Mouse (Mus musculus) kidney, embryonic 14.5 days (tissue): ENCODE measurements around the gene Pdha2. TPM values are rescaled to one million over a fixed set of nuclear protein-coding genes. Genes with fewer than 3 reads are reported as not detected.

Experiments used
- ATAC-seq: fragments of 200-750 bp; cut with Nextera tagmentation; 2 replicates; pipeline ENCODE4 v1.8.0; 2017; ENCODE audit warnings: moderate number of reproducible peaks, mild to moderate bottlenecking, moderate TSS enrichment, moderate library complexity; ENCODE audit not compliant: low FRiP score, low TSS enrichment
- H3K27ac ChIP-seq: fragments of 300-500 bp; sonication (generic); 2 replicates; pipeline ENCODE4 v1.5.1; 2014; ENCODE audit warnings: low read depth, mild to moderate bottlenecking, low read length, moderate library complexity, mixed read lengths
- H3K27me3 ChIP-seq: fragments of 300-500 bp; sonication (generic); 2 replicates; pipeline ENCODE4 v1.6.1; 2014; ENCODE audit warnings: mild to moderate bottlenecking, low read length; ENCODE audit not compliant: control insufficient read depth, insufficient read depth
- H3K36me3 ChIP-seq: fragments of 300-500 bp; sonication (generic); 2 replicates; pipeline ENCODE4 v1.6.1; 2014; ENCODE audit warnings: low read length, mixed read lengths; ENCODE audit not compliant: control insufficient read depth, insufficient read depth
- H3K4me1 ChIP-seq: fragments of 300-500 bp; sonication (generic); 2 replicates; pipeline ENCODE4 v1.6.1; 2014; ENCODE audit warnings: low read length, mixed read lengths; ENCODE audit not compliant: control insufficient read depth, insufficient read depth
- H3K4me2 ChIP-seq: fragments of 300-500 bp; sonication (generic); replicated peaks from 2 replicates; pipeline ENCODE4 v1.6.1; 2014; ENCODE audit warnings: low read depth, mild to moderate bottlenecking, low read length
- H3K4me3 ChIP-seq: fragments of 300-500 bp; sonication (generic); 2 replicates; pipeline ENCODE4 v1.5.1; 2014; ENCODE audit warnings: mild to moderate bottlenecking, low read length
- H3K9ac ChIP-seq: fragments of 300-500 bp; sonication (generic); 2 replicates; pipeline ENCODE4 v1.6.1; 2014; ENCODE audit warnings: low read depth, mild to moderate bottlenecking, low read length, moderate library complexity
- H3K9me3 ChIP-seq: fragments of 300-500 bp; sonication (generic); 2 replicates; pipeline ENCODE4 v1.6.1; 2016; ENCODE audit warnings: low read length; ENCODE audit not compliant: control insufficient read depth
- WGBS: fragments of 180-500 bp; shearing (Covaris S2); extraction: QIAGEN DNeasy Blood & Tissue Kit; methylation state at CpG from one replicate; pipeline ENCODE4 v1.1.7; 2014; 5-methylcytosine and 5-hydroxymethylcytosine counted together
- polyA plus RNA-seq: library from polyadenylated mRNA; unstranded; fragments of >200 nt; fragmentation: Nextera tagmentation; extraction: Ambion mirVana; gene quantifications from 2 replicates; pipeline ENCODE4 v1.2.1, GENCODE M21; 2014

Pdha2 gene
- not detected in 2 replicates for polyA plus RNA-seq

DNA sequence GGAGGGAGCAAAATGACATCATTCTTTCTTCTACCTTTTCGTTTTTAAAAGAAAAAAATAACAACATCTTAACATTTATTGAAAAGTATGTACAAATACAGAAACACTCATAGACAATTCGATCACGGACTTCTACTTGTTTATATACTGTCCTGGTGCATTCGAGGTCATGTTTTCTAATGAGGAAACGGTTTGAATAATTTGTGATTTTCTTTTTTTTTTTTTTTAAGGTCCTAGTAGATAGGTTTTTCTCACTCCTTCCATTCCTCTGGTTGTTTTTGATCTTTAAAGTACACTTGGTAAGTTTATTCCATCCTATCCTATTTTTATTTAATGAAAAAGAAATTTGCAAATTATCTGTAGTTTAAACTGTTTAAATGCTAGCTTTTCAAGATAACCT is at the start of gene Pdha2:
Pdha2 (minus strand) TSS at position 101 of the 400 bp plus-strand sequence.
- no peak within 1 kb of the TSS for H3K4me3 ChIP-seq
- H3K36me3 ChIP-seq: no peaks in the 10 kb centered on the region
- ATAC-seq: no peak
- peaks cover 5% of the 10 kb centered on the region; the same call in 1 of the 2 replicates for H3K9me3 ChIP-seq
- no peak within 1 kb of the TSS for H3K27ac ChIP-seq
- no peak within 1 kb of the TSS for H3K9ac ChIP-seq
- H3K4me1 ChIP-seq: no peaks in the 10 kb centered on the region
- WGBS: 91% methylated on average over 5 of the region's 5 CpGs
- H3K4me2 ChIP-seq: no peak within 1 kb of the TSS
- no peaks in the 10 kb centered on the region for H3K27me3 ChIP-seq

- WGBS: 94% methylated on average over 1 of the region's 1 CpGs
- Histone ChIP-seq H3K27ac (no peak overlapping the region), H3K36me3 (no peaks in the 10 kb centered on the region), H3K4me3 (no peak overlapping the region), H3K4me1 (no peaks in the 10 kb centered on the region), H3K9ac (no peak overlapping the region), H3K9me3 (no peaks in the 10 kb centered on the region), H3K27me3 (no peaks in the 10 kb centered on the region), H3K4me2 (no peak overlapping the region)
- ATAC-seq: no peak
These were observed 48.4 kb upstream of the Pdha2 start for GRCm38 (mm10) chr3:141260518-141260917.

DNA sequence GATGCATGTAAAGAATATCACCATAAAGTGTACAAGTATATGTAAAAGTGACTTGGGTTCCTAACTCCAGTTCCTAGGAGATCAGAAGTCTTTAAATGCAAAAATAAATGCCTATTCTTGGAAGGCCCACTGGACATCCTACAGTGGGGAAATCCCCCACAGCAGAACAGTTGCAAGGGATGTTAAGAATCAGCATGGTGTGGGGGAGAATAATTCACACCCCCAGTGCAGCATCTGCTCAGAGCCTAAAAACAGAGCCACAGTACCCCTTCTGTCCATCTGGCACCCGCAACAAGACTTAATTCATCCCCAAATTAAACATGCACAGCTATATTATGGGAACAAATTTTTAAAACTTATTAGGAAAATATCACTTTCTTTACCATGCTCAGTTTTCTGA is 39.3 kb upstream of the Pdha2 start:
- H3K36me3 ChIP-seq: no peaks in the 10 kb centered on the region
- 97% methylated on average over 1 of the region's 1 CpGs for WGBS
- H3K4me3 ChIP-seq: no peak overlapping the region
- no peaks in the 10 kb centered on the region for H3K27me3 ChIP-seq
- H3K4me1 ChIP-seq: no peaks in the 10 kb centered on the region
- ATAC-seq: no peak
- H3K9ac ChIP-seq: no peak overlapping the region
- no peaks in the 10 kb centered on the region for H3K9me3 ChIP-seq
- H3K27ac ChIP-seq: no peak overlapping the region
- no peak overlapping the region for H3K4me2 ChIP-seq

DNA sequence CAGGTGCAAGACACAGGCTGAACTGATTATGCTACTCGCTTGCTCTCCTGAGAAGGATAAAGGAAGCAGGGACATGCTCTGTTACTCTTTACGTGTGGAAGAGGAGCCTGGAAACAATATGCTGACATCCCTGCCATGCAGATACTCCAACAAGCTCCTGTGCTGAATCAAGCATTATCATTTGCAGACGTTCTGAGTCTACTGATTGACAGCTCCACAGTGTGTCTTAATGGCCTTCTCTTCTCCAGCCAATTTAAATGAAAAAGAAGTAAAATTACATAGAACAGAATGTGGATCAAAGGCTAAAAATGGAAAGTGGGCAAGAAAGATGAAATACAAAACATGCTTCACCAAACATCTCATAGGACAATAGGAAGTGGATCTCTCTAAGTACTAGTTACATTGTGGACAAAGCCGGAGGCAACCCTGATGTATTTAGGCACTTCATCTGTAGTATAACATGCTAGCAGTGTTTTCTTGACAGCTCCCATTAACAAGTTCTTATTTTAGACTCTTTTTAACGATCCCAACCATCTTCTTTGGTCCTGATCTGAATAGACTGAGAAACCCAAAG is 32.7 kb upstream of the Pdha2 start:
- Histone ChIP-seq H3K9ac (no peak overlapping the region), H3K4me3 (no peak overlapping the region), H3K9me3 (no peaks in the 10 kb centered on the region), H3K4me2 (no peak overlapping the region), H3K4me1 (no peaks in the 10 kb centered on the region), H3K27me3 (no peaks in the 10 kb centered on the region), H3K27ac (no peak overlapping the region), H3K36me3 (no peaks in the 10 kb centered on the region)
- ATAC-seq: no peak
- WGBS: 78% methylated on average over 5 of the region's 5 CpGs

- Histone ChIP-seq H3K9ac (no peak overlapping the region), H3K9me3 (no peaks in the 10 kb centered on the region), H3K27ac (no peak overlapping the region), H3K4me3 (no peak overlapping the region), H3K27me3 (no peaks in the 10 kb centered on the region), H3K4me1 (no peaks in the 10 kb centered on the region), H3K4me2 (no peak overlapping the region), H3K36me3 (no peaks in the 10 kb centered on the region)
- WGBS: 84% methylated on average over 2 of the region's 2 CpGs
- ATAC-seq: no peak
These were observed 25.9 kb upstream of the Pdha2 start for GRCm38 (mm10) chr3:141238071-141238470.

DNA sequence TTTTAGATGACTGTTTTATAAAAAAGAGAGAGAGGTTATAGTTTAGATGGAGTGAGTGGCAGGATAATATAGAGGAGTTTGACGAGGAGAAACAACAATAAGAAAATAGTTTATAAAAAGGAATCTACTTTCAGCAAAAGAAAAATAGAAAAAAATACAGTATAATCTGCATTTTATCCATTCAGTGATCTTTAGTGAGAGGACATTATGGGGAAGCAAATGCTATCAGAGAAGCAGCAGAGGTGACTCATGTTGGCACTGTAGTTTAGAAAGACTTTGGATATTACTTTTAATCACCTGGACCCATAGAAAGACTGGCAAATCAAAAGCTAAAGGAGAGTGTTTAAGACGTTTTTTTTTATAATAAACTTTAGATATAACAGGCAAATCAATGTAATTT is 17.0 kb upstream of the Pdha2 start:
- H3K27me3 ChIP-seq: no peaks in the 10 kb centered on the region
- H3K9ac ChIP-seq: no peak overlapping the region
- no peaks in the 10 kb centered on the region for H3K36me3 ChIP-seq
- no peak overlapping the region for H3K4me3 ChIP-seq
- H3K4me1 ChIP-seq: no peaks in the 10 kb centered on the region
- no peak overlapping the region for H3K4me2 ChIP-seq
- H3K27ac ChIP-seq: no peak overlapping the region
- 69% methylated on average over 2 of the region's 2 CpGs for WGBS
- no peaks in the 10 kb centered on the region for H3K9me3 ChIP-seq
- ATAC-seq: no peak

DNA sequence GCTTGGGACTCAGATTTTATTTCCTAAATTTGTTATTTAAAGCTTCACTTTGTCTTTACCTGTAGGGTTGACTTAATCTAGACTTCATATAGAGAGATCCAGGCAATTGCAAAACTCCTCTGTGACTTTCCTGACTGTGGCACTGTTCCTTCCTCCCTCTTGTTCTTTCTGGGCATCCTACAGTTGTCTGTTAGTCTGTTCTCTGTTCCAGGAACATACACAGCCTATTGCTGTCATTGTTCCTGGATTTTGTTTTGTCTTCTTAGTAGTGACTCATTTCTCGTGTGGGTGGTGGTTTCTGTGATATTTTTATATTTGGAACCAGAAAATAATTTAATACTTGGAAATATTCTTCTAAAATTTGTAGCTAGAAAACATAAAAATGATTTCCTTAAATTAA is 10.2 kb upstream of the Pdha2 start:
- Histone ChIP-seq H3K27ac (no peak overlapping the region), H3K9ac (no peak overlapping the region), H3K4me2 (no peak overlapping the region), H3K4me1 (no peaks in the 10 kb centered on the region), H3K27me3 (no peaks in the 10 kb centered on the region), H3K4me3 (no peak overlapping the region), H3K36me3 (no peaks in the 10 kb centered on the region), H3K9me3 (no peaks in the 10 kb centered on the region)
- ATAC-seq: no peak
- 74% methylated on average over 1 of the region's 1 CpGs for WGBS

DNA sequence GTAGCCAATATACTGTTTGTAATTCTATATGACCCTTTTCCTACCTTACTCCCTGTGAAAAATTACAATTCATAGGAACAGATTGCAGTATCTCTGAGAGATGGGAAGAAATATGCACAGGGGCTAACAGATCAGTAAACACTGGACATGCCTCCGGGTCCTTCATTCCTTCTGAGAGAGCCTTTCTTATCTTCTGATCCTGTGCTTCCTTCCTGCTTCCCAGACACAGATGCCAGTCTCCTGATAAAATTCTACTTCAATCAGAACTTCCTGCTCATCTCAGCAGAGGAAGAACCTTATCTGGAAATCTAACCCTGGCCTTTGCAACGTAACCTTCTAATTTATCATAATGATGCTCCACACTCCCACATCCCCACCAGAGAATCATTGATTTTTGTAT is 6.4 kb upstream of the Pdha2 start:
- no peak for ATAC-seq
- Histone ChIP-seq H3K4me2 (no peak overlapping the region), H3K9ac (no peak overlapping the region), H3K4me1 (no peaks in the 10 kb centered on the region), H3K27ac (no peak overlapping the region), H3K9me3 (no peaks in the 10 kb centered on the region), H3K4me3 (no peak overlapping the region), H3K36me3 (no peaks in the 10 kb centered on the region), H3K27me3 (no peaks in the 10 kb centered on the region)
- 40% methylated on average over 2 of the region's 2 CpGs for WGBS

- no peak overlapping the region for H3K4me2 ChIP-seq
- no peak overlapping the region for H3K9ac ChIP-seq
- no peak overlapping the region for H3K27ac ChIP-seq
- H3K4me3 ChIP-seq: no peak overlapping the region
- no peaks in the 10 kb centered on the region for H3K27me3 ChIP-seq
- no peaks in the 10 kb centered on the region for H3K36me3 ChIP-seq
- H3K9me3 ChIP-seq: no peaks in the 10 kb centered on the region
- H3K4me1 ChIP-seq: no peaks in the 10 kb centered on the region
- no peak for ATAC-seq
These were observed 4.8 kb upstream of the Pdha2 start for GRCm38 (mm10) chr3:141216999-141217398.
